18 mouse cellular contexts compared by ENCODE assay signal in the genomic region with DNA sequence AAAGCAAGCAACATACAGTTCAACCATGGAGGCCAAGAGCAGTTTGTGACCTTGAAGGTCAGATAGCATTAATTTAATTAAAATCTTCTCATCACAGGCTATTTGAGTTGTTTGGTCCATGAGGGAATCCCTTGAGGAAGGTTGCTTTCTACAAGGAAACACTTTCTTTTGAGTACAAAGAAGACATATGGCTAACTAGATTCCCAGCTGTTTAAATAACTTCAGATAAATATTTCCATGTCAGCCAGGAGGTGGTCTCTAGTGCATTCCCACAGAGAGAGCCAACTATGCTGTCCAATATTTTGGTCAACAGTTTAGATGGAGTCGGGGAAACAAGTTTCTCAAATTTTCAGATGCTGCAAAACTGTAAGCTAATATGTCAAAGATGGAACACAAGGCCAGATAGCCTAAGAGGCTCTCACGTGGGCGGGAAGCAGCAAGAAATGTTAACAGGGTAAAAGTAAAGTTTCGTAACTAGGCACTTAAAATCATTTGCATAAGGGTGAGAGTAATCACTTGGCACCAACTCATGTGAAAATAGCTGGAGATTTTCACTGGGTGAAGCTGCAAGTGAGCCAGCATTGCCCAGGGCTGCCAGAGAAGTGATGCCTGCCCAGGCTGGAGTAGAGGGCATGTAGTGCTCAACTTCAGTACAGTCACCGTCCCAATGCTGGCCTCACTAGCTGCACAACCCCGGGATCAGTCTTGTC. TPM values are rescaled to one million over a fixed set of nuclear protein-coding genes. Genes with fewer than 3 reads are reported as not detected.
DNase-seq lines count a peak whose midpoint lies in the region; ATAC-seq and TF ChIP-seq lines count a peak whose summit lies in the region.
"Had no signal": no experiment of that assay in that cellular context is flagged by ENCODE, and none has a peak within 500 bp of the region (broad histone marks: within the 10 kb centered on the region; RNA-seq: fewer than 3 reads in every experiment).

No protein-coding gene starts in this region.

- H3K9ac ChIP-seq in limb, embryonic 14.5 days (ENCODE audit: low read depth, low read length, severe bottlenecking), result no peak overlapping the region
- H3K9ac ChIP-seq in kidney, postnatal 0 days (ENCODE audit: low read depth, low read length), result no peak overlapping the region
- no peak overlapping the region for H3K9ac ChIP-seq in stomach, embryonic 14.5 days (replicated peaks; ENCODE audit: low read depth, low read length)
- H3K9ac ChIP-seq in midbrain, embryonic 14.5 days (replicated peaks; ENCODE audit: low read length), result no peak overlapping the region
- H3K9ac ChIP-seq: liver, embryonic 15.5 days had no signal

- no peaks in the 10 kb centered on the region for H3K9me3 ChIP-seq in limb, embryonic 14.5 days (ENCODE audit: control insufficient read depth, low read length)
- no peaks in the 10 kb centered on the region for H3K9me3 ChIP-seq in limb, embryonic 10.5 days (replicated peaks)
- no peaks in the 10 kb centered on the region for H3K9me3 ChIP-seq in kidney, postnatal 0 days (replicated peaks; ENCODE audit: low read length)
- H3K9me3 ChIP-seq in stomach, embryonic 14.5 days (ENCODE audit: control insufficient read depth, low read depth, low read length), result no peaks in the 10 kb centered on the region
- no peaks in the 10 kb centered on the region for H3K9me3 ChIP-seq in midbrain, embryonic 14.5 days (ENCODE audit: control insufficient read depth, low read length)
- H3K9me3 ChIP-seq in forebrain, embryonic 10.5 days, result no peaks in the 10 kb centered on the region
- H3K9me3 ChIP-seq: hindbrain, embryonic 10.5 days; liver, embryonic 15.5 days had no signal

- no peak for TF ChIP-seq CTCF in kidney, postnatal 0 days (IDR thresholded peaks at IDR 0.05; ENCODE audit: low read depth)

- no peak for TF ChIP-seq POLR2A in limb, embryonic 14.5 days (IDR thresholded peaks at IDR 0.05; ENCODE audit: borderline replicate concordance, extremely low read depth, insufficient read depth, insufficient read length)

- H3K4me2 ChIP-seq in limb, embryonic 14.5 days (replicated peaks; ENCODE audit: low read depth, low read length, severe bottlenecking), result no peak overlapping the region
- no peak overlapping the region for H3K4me2 ChIP-seq in kidney, postnatal 0 days (ENCODE audit: low read length)
- H3K4me2 ChIP-seq in stomach, embryonic 14.5 days (replicated peaks; ENCODE audit: low read depth, low read length), result no peak overlapping the region
- H3K4me2 ChIP-seq in midbrain, embryonic 14.5 days (ENCODE audit: low read length), result no peak overlapping the region
- H3K4me2 ChIP-seq: liver, embryonic 15.5 days had no signal

- ATAC-seq in limb, embryonic 14.5 days (ENCODE audit: low FRiP score, low read depth), result peak; percentile 39; the same call in 1 of the 2 replicates
- ATAC-seq in kidney, postnatal 0 days (replicated peaks; ENCODE audit: low FRiP score, low read depth), result no peak
- ATAC-seq in stomach, embryonic 14.5 days (ENCODE audit: insufficient number of reproducible peaks, insufficient read depth, low FRiP score, low read depth), result peak; percentile 53; the same call in 1 of the 2 replicates
- no peak for ATAC-seq in midbrain, embryonic 14.5 days (ENCODE audit: low FRiP score, low TSS enrichment)

- peak; percentile 53 for DNase-seq in adrenal gland, postnatal 14 days
- DNase-seq in adrenal gland, postnatal 25 days, result no peak
- DNase-seq in limb, embryonic 14.5 days (ENCODE audit: low spot score), result peak; percentile 70
- no peak for DNase-seq in limb, embryonic 10.5 days (ENCODE audit: low spot score)
- peak; percentile 69 for DNase-seq in kidney, postnatal 0 days (ENCODE audit: low spot score)
- no peak for DNase-seq in midbrain, embryonic 14.5 days
- no peak for DNase-seq in forebrain, embryonic 10.5 days (ENCODE audit: extremely low spot score, low spot score)
- DNase-seq: cerebellum, adult 11-12 months had no signal

- 81% methylated on average over 6 of the region's 6 CpGs for WGBS in limb, embryonic 14.5 days
- 94% methylated on average over 6 of the region's 6 CpGs for WGBS in limb, embryonic 10.5 days
- WGBS in kidney, postnatal 0 days, result 76% methylated on average over 6 of the region's 6 CpGs
- 77% methylated on average over 6 of the region's 6 CpGs for WGBS in stomach, embryonic 14.5 days
- 92% methylated on average over 6 of the region's 6 CpGs for WGBS in midbrain, embryonic 14.5 days
- WGBS in forebrain, embryonic 10.5 days, result 89% methylated on average over 6 of the region's 6 CpGs

- H3K4me1 ChIP-seq in limb, embryonic 14.5 days (ENCODE audit: control insufficient read depth, insufficient read depth, low read length), result no peaks in the 10 kb centered on the region
- peaks cover 6% of the 10 kb centered on the region for H3K4me1 ChIP-seq in limb, embryonic 10.5 days
- H3K4me1 ChIP-seq in kidney, postnatal 0 days (replicated peaks; ENCODE audit: insufficient read depth, low read length), result 0 out of 2 replicates have a peak, but pooled peaks cover 6% of the 10 kb centered on the region
- H3K4me1 ChIP-seq in stomach, embryonic 14.5 days (ENCODE audit: control insufficient read depth, insufficient read depth, low read length), result peaks cover 4% of the 10 kb centered on the region; the same call in 1 of the 2 replicates
- H3K4me1 ChIP-seq in midbrain, embryonic 14.5 days (ENCODE audit: control insufficient read depth, insufficient read depth, low read length), result peaks cover 3% of the 10 kb centered on the region; the same call in 1 of the 2 replicates
- H3K4me1 ChIP-seq in forebrain, embryonic 10.5 days, result peaks cover 4% of the 10 kb centered on the region
- H3K4me1 ChIP-seq: liver, embryonic 15.5 days had no signal

- no peaks in the 10 kb centered on the region for H3K27me3 ChIP-seq in limb, embryonic 14.5 days (ENCODE audit: control insufficient read depth, insufficient read depth, low read length)
- no peaks in the 10 kb centered on the region for H3K27me3 ChIP-seq in limb, embryonic 10.5 days (ENCODE audit: low read depth, poor library complexity, severe bottlenecking)
- no peaks in the 10 kb centered on the region for H3K27me3 ChIP-seq in kidney, postnatal 0 days (ENCODE audit: insufficient read depth, low read length)
- no peaks in the 10 kb centered on the region for H3K27me3 ChIP-seq in stomach, embryonic 14.5 days (ENCODE audit: control insufficient read depth, insufficient read depth, low read length)
- H3K27me3 ChIP-seq in midbrain, embryonic 14.5 days (ENCODE audit: control insufficient read depth, insufficient read depth, low read length), result no peaks in the 10 kb centered on the region
- H3K27me3 ChIP-seq in forebrain, embryonic 10.5 days (ENCODE audit: poor library complexity, severe bottlenecking), result no peaks in the 10 kb centered on the region
- H3K27me3 ChIP-seq: liver, embryonic 15.5 days had no signal

- no peak overlapping the region for H3K4me3 ChIP-seq in limb, embryonic 14.5 days (replicated peaks; ENCODE audit: low read length)
- no peak overlapping the region for H3K4me3 ChIP-seq in limb, embryonic 10.5 days
- no peak overlapping the region for H3K4me3 ChIP-seq in kidney, postnatal 0 days (replicated peaks; ENCODE audit: low read depth, low read length)
- no peak overlapping the region for H3K4me3 ChIP-seq in stomach, embryonic 14.5 days (ENCODE audit: low read depth, low read length)
- no peak overlapping the region for H3K4me3 ChIP-seq in midbrain, embryonic 14.5 days (replicated peaks; ENCODE audit: low read depth, low read length)
- H3K4me3 ChIP-seq in forebrain, embryonic 10.5 days, result no peak overlapping the region
- H3K4me3 ChIP-seq: hindbrain, embryonic 10.5 days; liver, embryonic 15.5 days had no signal

- no peaks in the 10 kb centered on the region for H3K36me3 ChIP-seq in limb, embryonic 14.5 days (ENCODE audit: control insufficient read depth, insufficient read depth, low read length)
- H3K36me3 ChIP-seq in limb, embryonic 10.5 days, result no peaks in the 10 kb centered on the region
- no peaks in the 10 kb centered on the region for H3K36me3 ChIP-seq in kidney, postnatal 0 days (ENCODE audit: insufficient read depth, low read length)
- H3K36me3 ChIP-seq in stomach, embryonic 14.5 days (ENCODE audit: control insufficient read depth, insufficient read depth, low read length), result no peaks in the 10 kb centered on the region
- no peaks in the 10 kb centered on the region for H3K36me3 ChIP-seq in midbrain, embryonic 14.5 days (ENCODE audit: control insufficient read depth, insufficient read depth, low read length)
- H3K36me3 ChIP-seq in forebrain, embryonic 10.5 days (replicated peaks), result no peaks in the 10 kb centered on the region
- H3K36me3 ChIP-seq: hindbrain, embryonic 10.5 days; liver, embryonic 15.5 days had no signal

- H3K27ac ChIP-seq in limb, embryonic 14.5 days (replicated peaks; ENCODE audit: low read depth, low read length), result no peak overlapping the region
- H3K27ac ChIP-seq in limb, embryonic 10.5 days, result no peak overlapping the region
- H3K27ac ChIP-seq in kidney, postnatal 0 days, result no peak overlapping the region
- H3K27ac ChIP-seq in stomach, embryonic 14.5 days (ENCODE audit: low read length), result peak overlapping the region; percentile 53; the same call in 1 of the 2 replicates
- H3K27ac ChIP-seq in midbrain, embryonic 14.5 days (replicated peaks; ENCODE audit: low read depth, low read length), result no peak overlapping the region
- H3K27ac ChIP-seq in forebrain, embryonic 10.5 days, result no peak overlapping the region
- H3K27ac ChIP-seq: hindbrain, embryonic 10.5 days; liver, embryonic 15.5 days had no signal

RNA-seq across cellular contexts. Expression of a gene that starts 36.7 kb away (rescaled TPM):
- not detected in 2 replicates for total RNA-seq in adrenal gland, postnatal 14 days (2021)
- not detected in 2 replicates for total RNA-seq in adrenal gland, postnatal 25 days (2021)
- polyA plus RNA-seq in limb, embryonic 14.5 days (2012; rRNA removed), result not detected in 2 replicates
- not detected in 2 replicates for polyA plus RNA-seq in limb, embryonic 14.5 days (2014; fragmentation: Nextera tagmentation; extraction: Ambion mirVana)
- not detected in 2 replicates for polyA plus RNA-seq in limb, embryonic 10.5 days (2016; fragmentation: Nextera tagmentation; extraction: Ambion mirVana)
- polyA plus RNA-seq in kidney, postnatal 0 days (2015; fragmentation: Nextera tagmentation; extraction: Ambion mirVana), result not detected in 2 replicates
- polyA plus RNA-seq in stomach, embryonic 14.5 days (2014; fragmentation: Nextera tagmentation; extraction: Ambion mirVana), result not detected in 2 replicates
- polyA plus RNA-seq in midbrain, embryonic 14.5 days (2014; fragmentation: Nextera tagmentation; extraction: Ambion mirVana), result not detected in 2 replicates
- not detected in 2 replicates for polyA plus RNA-seq in forebrain, embryonic 10.5 days (2016; fragmentation: Nextera tagmentation; extraction: Ambion mirVana)
- total RNA-seq: ES-E14; layer of hippocampus, adult 8-10 months; left cerebral cortex, postnatal 14 days; midbrain, postnatal 0 days had no signal
- polyA plus RNA-seq: embryonic facial prominence, embryonic 11.5 days; hindbrain, embryonic 10.5 days; liver, embryonic 15.5 days; midbrain, postnatal 0 days; small intestine, adult 2 months; thymus, postnatal 0 days had no signal

Comparison
In these comparisons a context has a peak if more than half of its experiments do, and no peak if none do; other contexts are left out.
1. DNase-seq: peak in adrenal gland, postnatal 14 days (single experiment), limb, embryonic 14.5 days (single experiment) and kidney, postnatal 0 days (single experiment); none in adrenal gland, postnatal 25 days (single experiment), limb, embryonic 10.5 days (single experiment), midbrain, embryonic 14.5 days (single experiment) and forebrain, embryonic 10.5 days (single experiment).
2. ATAC-seq: peak in limb, embryonic 14.5 days (single experiment) and stomach, embryonic 14.5 days (single experiment); none in kidney, postnatal 0 days (single experiment) and midbrain, embryonic 14.5 days (single experiment).